Mouse (Mus musculus) effector memory CD4-positive, alpha-beta T cell, adult 5 months (primary cell): ENCODE measurements around the gene Gabrb2. TPM values are rescaled to one million over a fixed set of nuclear protein-coding genes. Genes with fewer than 3 reads are reported as not detected.

Experiments
- polyA plus RNA-seq: library from polyadenylated mRNA; unstranded; fragments of 100-300 nt; shearing (Covaris generic); gene quantifications from one replicate; pipeline ENCODE4 v1.2.1, GENCODE M21; 2017

Gene Gabrb2
- polyA plus RNA-seq, result 0.12 TPM

DNA sequence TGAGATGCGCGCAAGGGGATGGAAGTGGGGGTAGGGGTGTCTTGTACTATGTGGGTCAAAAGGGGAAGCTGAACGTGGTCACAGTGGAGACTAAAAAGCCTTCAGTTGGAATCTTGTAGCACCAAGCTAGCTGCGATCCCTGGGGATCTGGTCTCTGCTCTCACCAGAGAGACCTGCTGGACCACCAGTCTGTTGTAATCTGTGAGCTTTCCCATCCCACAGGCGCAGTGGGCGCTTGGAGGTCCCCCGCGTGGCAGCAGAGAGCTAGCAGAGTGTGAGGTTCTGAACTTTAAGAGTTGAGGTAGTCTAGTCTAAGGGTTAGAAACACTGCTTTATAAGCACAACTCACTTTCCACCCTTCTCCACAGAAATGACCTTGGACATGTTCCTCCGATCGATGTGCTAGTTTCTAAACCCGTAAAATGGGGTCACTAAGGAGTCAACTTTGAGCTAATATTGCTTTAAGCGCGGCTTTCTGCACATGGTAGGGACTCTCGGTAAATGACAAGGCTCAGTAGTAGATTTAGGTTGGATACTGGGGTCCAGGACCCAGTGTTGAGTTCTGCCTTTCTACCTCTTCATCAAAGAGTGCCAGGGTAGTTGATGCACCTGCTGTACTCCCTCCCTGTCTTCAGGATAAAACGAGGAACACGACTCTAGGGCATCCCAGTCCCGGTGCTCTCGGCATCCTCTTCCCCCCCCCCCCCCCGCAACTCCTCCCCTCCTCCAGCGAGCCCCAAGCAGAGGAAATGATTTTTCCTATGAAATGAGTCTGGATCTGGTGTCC, at the start of gene Gabrb2:
Gene Gabrb2, plus strand, starts transcription at position 762 of the 787 bp plus-strand sequence.

Other genes starting within 250 kb of the Gabrb2 start
- gene Gabra1, start 236.8 kb upstream of the Gabrb2 start, polyA plus RNA-seq, result 0.12 TPM
- not detected for gene Gabra6, start 98.7 kb upstream of the Gabrb2 start, polyA plus RNA-seq